Mouse (Mus musculus) heart, embryonic 13.5 days (tissue): Measurements from ENCODE around the gene Isl1. TPM values are rescaled to one million over a fixed set of nuclear protein-coding genes. Genes with fewer than 3 reads are reported as not detected.

Source experiments
- ATAC-seq: fragments of 200-750 bp; cut with Nextera tagmentation; 2 replicates; pipeline ENCODE4 v1.8.0; 2017; ENCODE audit warnings: moderate TSS enrichment; ENCODE audit not compliant: insufficient number of reproducible peaks, low FRiP score, low TSS enrichment; ENCODE audit errors: extremely low read depth
- H3K27ac ChIP-seq: fragments of 300-500 bp; sonication (generic); replicated peaks from 2 replicates; pipeline ENCODE4 v1.5.1; 2015; ENCODE audit warnings: moderate library complexity, mild to moderate bottlenecking, inconsistent platforms
- H3K27me3 ChIP-seq: fragments of 300-500 bp; sonication (generic); replicated peaks from 2 replicates; pipeline ENCODE4 v1.6.1; 2015; ENCODE audit warnings: mild to moderate bottlenecking, inconsistent platforms
- H3K36me3 ChIP-seq: fragments of 300-500 bp; sonication (generic); 2 replicates; pipeline ENCODE4 v1.6.1; 2015; ENCODE audit warnings: mild to moderate bottlenecking, inconsistent platforms
- H3K4me1 ChIP-seq: fragments of 300-500 bp; sonication (generic); 2 replicates; pipeline ENCODE4 v1.6.1; 2015; ENCODE audit warnings: inconsistent platforms
- H3K4me2 ChIP-seq: fragments of 300-500 bp; sonication (generic); 2 replicates; pipeline ENCODE4 v1.6.1; 2015; ENCODE audit warnings: inconsistent platforms, mild to moderate bottlenecking, moderate library complexity
- H3K4me3 ChIP-seq: fragments of 300-500 bp; sonication (generic); 2 replicates; pipeline ENCODE4 v1.5.1; 2015; ENCODE audit warnings: moderate library complexity, mild to moderate bottlenecking, inconsistent platforms
- H3K9ac ChIP-seq: fragments of 300-500 bp; sonication (generic); 2 replicates; pipeline ENCODE4 v1.6.1; 2015; ENCODE audit warnings: inconsistent platforms, mild to moderate bottlenecking, moderate library complexity
- H3K9me3 ChIP-seq: fragments of 300-500 bp; sonication (generic); 2 replicates; pipeline ENCODE4 v1.6.1; 2016; ENCODE audit warnings: inconsistent platforms
- WGBS: fragments of 180-500 bp; shearing (Covaris S2); methylation state at CpG from one replicate; pipeline ENCODE4 v1.1.7; 2015; ENCODE audit warnings: mixed read lengths; 5-methylcytosine and 5-hydroxymethylcytosine counted together
- polyA plus RNA-seq: library from polyadenylated mRNA; unstranded; fragments of >200 nt; fragmentation: Nextera tagmentation; extraction: Ambion mirVana; gene quantifications from 2 replicates; pipeline ENCODE4 v1.2.1, GENCODE M21; 2015

Isl1 gene
- polyA plus RNA-seq, 1 experiment from 2014 or later = 4.7 TPM

GRCm38 (mm10) chr13:116294151-116294461 lies 15.4 kb downstream of the Isl1 start:
- H3K27me3 ChIP-seq = peaks cover 67% of the 10 kb centered on the region
- under 1% methylated on average over 11 of the region's 11 CpGs for WGBS

GRCm38 (mm10) chr13:116293301-116294150 lies 16.0 kb downstream of the Isl1 start:
- no peak overlapping the region for H3K27ac ChIP-seq
- peaks cover 16% of the 10 kb centered on the region for H3K4me1 ChIP-seq
- H3K4me3 ChIP-seq = peak overlapping the region; percentile 42
- no peaks in the 10 kb centered on the region for H3K36me3 ChIP-seq
- peaks cover 62% of the 10 kb centered on the region for H3K27me3 ChIP-seq
- no peaks in the 10 kb centered on the region for H3K9me3 ChIP-seq
- H3K4me2 ChIP-seq = peak overlapping the region; percentile 68
- peak overlapping the region; percentile 52 for H3K9ac ChIP-seq
- WGBS = 6% methylated on average over 27 of the region's 27 CpGs
- no peak for ATAC-seq

More at GRCm38 (mm10) chr13:116294151-116294461, 15.4 kb downstream of the Isl1 start:
- no peaks in the 10 kb centered on the region for H3K9me3 ChIP-seq
- no peaks in the 10 kb centered on the region for H3K36me3 ChIP-seq
- peak overlapping the region; percentile 68 for H3K4me2 ChIP-seq
- H3K4me1 ChIP-seq = peaks cover 16% of the 10 kb centered on the region
- H3K9ac ChIP-seq = peak overlapping the region; percentile 52
- no peak for ATAC-seq
- peak overlapping the region; percentile 42 for H3K4me3 ChIP-seq
- H3K27ac ChIP-seq = no peak overlapping the region

GRCm38 (mm10) chr13:116289655-116290054 lies 19.8 kb downstream of the Isl1 start:
- peaks cover 27% of the 10 kb centered on the region for H3K27me3 ChIP-seq
- H3K36me3 ChIP-seq = no peaks in the 10 kb centered on the region
- H3K9me3 ChIP-seq = no peaks in the 10 kb centered on the region
- H3K27ac ChIP-seq = no peak overlapping the region
- no peak overlapping the region for H3K4me2 ChIP-seq
- H3K9ac ChIP-seq = no peak overlapping the region
- peaks cover 8% of the 10 kb centered on the region for H3K4me1 ChIP-seq
- WGBS = 69% methylated on average over 1 of the region's 1 CpGs
- no peak for ATAC-seq
- no peak overlapping the region for H3K4me3 ChIP-seq

GRCm38 (mm10) chr13:116279207-116279772 lies 30.2 kb downstream of the Isl1 start:
- H3K9ac ChIP-seq = no peak overlapping the region
- 47% methylated on average over 9 of the region's 9 CpGs for WGBS
- peaks cover 3% of the 10 kb centered on the region; the same call in 1 of the 2 replicates for H3K4me1 ChIP-seq
- no peak overlapping the region for H3K27ac ChIP-seq
- no peaks in the 10 kb centered on the region for H3K27me3 ChIP-seq
- no peak overlapping the region for H3K4me3 ChIP-seq
- ATAC-seq = no peak
- H3K9me3 ChIP-seq = no peaks in the 10 kb centered on the region
- H3K36me3 ChIP-seq = no peaks in the 10 kb centered on the region
- H3K4me2 ChIP-seq = no peak overlapping the region
